Mouse (Mus musculus) brain, embryonic 14.5 days (tissue): ENCODE data around the gene Dnaic1. TPM values are rescaled to one million over a fixed set of nuclear protein-coding genes. Genes with fewer than 3 reads are reported as not detected.

Source experiments
- DNase-seq: peaks from one replicate; pipeline ENCODE4 v3.0.0-alpha.2; 2011; ENCODE audit warnings: low read depth
- CTCF ChIP-seq: fragments of 200-500 bp; IDR thresholded peaks from 2 replicates; pipeline ENCODE4 v1.5.1; 2012; ENCODE audit warnings: inconsistent platforms, mild to moderate bottlenecking, moderate library complexity, borderline replicate concordance; ENCODE audit not compliant: insufficient read depth, insufficient read length; ENCODE audit errors: extremely low read depth
- POLR2A ChIP-seq: fragments of 200-500 bp; IDR thresholded peaks from 2 replicates; pipeline ENCODE4 v1.6.1; 2012; ENCODE audit warnings: mild to moderate bottlenecking, inconsistent platforms, borderline replicate concordance; ENCODE audit not compliant: poor library complexity, insufficient read depth, insufficient read length, severe bottlenecking; ENCODE audit errors: extremely low read depth
- polyA plus RNA-seq: library from polyadenylated mRNA; depleted of rRNA; stranded (reverse); fragments of >200 nt; gene quantifications from 2 replicates; pipeline ENCODE4 v1.2.3, GENCODE M21; 2012

Gene Dnaic1
- polyA plus RNA-seq, 1 experiment = 2.8 TPM

DNA sequence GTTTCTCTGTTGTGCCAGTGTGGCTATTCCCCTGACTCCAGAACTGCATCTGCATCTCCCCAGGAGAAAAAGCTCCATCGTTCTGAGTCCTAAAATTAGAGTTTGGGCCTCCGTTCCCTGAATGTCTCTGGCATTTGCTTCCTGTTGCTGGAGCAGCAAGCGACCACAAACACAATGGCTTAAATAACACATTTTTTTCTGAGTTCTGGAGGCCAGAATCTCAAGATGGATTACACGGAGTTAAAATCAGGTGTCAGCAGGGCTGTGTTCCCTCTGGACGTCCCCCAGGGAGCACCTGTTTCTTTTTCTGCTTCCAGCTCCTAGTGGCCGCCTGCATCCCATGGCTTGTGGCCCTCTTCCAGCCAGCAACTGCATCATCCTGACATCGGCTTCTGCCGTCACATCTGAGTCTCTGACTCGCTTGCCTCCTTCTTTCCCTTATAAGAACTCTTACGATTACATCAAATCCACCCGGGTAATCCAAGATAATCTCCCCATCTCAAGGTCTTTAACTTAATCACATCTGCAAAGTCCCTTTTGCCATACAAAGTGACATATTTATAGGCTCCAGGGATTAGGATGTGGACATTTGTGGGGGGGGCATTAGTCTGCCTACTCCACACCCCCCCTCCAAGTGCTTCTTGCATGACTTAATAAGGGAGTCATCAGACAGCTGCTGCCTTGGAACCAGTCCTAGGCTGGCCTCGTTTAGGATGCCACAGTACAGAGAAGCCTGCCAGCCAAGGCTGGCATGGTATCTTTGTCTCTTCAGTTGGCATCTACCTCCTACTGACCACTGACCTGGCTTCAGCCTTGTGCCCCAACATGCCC is 49.6 kb downstream of the Dnaic1 start:
- TF ChIP-seq POLR2A = no peak
- peak; percentile 76 for DNase-seq

DNA sequence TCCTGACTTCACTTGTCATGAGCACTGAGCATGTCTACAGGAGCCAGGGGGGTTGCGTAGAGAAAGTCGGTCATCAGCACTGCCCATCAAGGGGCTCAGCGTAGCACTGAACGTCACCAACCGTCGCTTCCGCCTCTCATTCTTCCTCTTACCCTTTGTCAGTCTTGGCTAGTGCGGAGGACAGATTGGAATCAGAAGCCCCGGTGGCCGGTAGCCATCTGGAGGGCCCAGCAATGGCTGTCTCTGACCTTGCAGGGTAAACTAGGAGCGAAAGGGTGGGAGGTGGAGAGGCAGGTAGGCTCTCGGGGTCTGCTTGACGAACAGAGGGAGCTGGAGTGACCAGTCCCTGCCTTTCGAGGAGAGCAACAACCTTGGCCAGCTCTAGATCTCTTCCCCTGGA is 52.5 kb downstream of the Dnaic1 start:
- DNase-seq = no peak
- no peak for TF ChIP-seq POLR2A
- no peak for TF ChIP-seq CTCF

DNA sequence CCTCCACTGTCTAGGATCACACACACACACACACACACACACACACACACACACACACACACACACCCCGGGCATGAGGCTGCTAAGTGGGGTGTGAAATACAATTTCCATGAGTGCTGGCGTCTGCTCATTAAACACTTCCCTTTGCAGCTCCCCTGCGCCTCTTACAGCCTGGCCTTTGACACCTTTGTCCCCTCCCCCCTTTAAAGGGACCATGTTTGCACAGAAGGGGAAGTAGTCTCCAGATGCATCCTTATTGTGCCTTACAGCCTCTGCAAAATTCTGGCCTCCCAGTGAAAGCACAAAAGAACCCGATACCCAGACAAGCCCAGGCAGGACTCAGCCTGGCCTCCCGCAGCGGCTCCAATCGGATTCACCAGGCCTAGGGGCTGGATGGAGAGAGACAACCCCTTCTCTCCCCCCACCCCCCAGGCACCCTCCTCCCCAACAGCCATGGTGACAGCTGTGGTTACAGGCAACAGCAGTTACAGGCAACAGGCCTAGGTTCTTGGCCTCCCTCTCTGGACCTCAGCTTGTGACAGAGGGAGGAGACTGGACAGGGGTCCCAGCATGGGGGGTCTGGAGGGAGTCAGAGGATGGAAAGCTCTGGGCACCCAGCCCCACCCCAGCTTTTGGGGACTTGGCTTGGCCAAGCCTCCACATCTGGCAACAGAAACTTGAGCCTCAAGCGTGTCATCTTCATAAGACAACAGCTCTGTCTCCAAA is 58.8 kb downstream of the Dnaic1 start:
- TF ChIP-seq CTCF (no peak), POLR2A (no peak)
- DNase-seq = peak; percentile 87

DNA sequence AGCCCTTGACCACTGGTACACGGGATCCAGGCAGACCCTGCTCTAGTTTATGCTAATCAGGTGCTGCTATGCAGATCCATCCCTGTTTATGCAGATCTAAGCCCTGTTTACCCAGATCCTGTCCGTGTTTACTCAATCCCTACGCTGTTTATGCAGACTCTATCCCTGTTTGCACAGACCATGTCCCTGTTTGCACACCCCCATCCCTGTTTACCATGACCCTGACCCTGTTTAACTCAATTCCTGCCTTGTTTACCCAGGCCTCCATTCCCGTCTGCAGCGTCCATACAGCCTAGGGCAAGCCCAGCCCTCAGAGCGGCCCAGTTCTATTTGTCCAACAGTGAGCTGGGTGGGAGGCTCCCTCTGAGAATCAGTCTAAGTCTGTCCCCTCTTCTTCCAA is 60.6 kb downstream of the Dnaic1 start:
- no peak for TF ChIP-seq CTCF
- TF ChIP-seq POLR2A = no peak
- no peak for DNase-seq

DNA sequence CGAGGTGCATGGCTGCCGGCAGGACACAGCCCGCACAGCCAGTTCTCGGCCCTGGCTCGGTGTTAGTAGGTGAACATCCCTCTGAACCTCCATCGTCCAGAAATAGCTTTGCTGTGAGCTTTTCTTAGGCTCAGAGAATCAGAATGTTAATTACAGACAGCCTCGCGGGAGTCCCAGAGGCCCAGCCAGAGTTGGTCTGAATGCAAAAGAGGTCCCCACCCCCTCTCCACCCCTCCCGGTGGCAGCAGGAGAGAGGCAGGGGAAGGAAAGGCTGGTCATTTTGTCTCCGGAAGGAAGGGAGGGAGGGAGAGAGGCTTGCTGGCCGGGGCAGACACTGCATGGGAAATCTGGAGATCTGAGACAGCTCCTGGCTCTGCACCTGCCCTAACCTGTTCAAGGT is 61.8 kb downstream of the Dnaic1 start:
- no peak for TF ChIP-seq POLR2A
- no peak for TF ChIP-seq CTCF
- DNase-seq = peak; percentile 87

DNA sequence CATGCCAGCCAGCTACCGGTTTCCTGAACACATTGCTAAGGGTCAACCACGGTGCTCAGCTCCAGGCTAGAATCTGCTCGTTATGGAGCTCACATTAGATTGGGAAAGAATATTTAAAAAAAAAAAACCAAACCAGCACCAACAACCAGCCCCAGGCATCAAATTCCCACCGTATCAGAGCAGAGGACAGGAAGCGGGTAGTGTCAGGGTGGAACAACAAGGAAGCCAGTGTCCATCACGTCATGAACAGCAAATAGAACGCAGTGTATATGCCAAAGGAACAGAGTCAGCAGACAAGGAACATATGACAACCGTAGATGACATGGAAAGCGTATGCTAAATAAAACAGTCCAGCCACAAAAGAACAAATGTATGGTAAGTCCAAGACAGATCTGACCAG is 63.4 kb downstream of the Dnaic1 start:
- TF ChIP-seq POLR2A = no peak
- TF ChIP-seq CTCF = no peak
- no peak for DNase-seq

DNA sequence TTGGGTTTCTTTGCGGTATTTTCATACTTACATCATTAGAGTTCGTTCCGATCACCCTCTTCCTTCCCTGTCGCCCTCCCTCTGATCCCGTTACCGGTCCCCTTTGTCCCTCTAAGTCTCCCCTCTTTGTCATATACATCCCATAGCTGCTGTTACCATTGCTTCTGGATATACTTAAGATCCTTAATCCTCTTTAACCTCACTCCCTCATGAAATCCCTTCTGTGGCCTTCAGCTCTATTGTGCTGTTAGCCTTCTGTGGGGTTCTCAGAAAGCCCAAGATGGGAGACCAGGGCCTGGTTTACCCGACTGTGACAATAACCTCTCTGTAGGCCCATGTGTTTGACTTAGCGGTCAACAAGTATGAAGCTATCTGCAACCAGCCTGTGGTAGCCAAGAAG is 65.1 kb downstream of the Dnaic1 start:
- DNase-seq = no peak
- TF ChIP-seq POLR2A = no peak

DNA sequence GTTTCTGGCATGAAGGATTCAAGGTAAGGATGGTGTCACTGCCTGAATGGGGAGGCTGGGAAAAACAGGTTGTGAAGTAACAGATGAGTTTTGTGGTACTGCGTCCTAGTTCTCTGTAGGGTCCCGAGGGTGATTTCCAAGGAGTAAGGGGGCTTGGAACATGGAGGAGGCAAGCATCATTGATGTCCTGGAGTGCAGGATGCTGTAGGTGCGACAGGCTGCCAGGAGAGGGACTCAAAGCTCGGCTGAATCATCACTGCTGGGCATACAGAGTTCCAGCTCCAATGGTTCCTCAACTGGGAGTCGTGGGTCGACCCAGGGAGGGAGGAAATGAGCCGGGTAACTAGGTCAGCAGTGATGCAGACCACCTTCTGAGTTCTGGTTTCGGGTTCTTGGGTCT is 65.6 kb downstream of the Dnaic1 start:
- no peak for DNase-seq
- TF ChIP-seq CTCF = no peak
- TF ChIP-seq POLR2A = no peak

DNA sequence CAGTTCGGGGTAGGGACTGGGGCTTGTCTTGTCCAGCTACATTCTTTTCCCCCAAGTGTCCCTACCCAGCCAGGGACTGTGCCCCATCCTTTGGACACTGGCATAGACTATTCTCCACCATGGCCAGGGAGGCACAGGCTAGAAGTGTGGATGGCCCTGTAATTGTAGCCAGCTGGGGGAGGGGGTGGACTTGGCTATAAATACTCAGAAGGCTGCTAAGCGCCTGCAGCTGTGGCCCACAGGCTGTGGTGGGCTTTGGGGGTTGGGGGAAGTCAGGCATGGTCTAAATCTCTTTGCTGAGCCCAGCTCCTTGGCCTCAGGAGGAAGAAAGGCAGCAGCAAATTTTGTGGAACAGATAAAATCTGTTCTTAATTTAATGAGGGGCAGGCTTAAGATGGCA is 66.3 kb downstream of the Dnaic1 start:
- no peak for TF ChIP-seq POLR2A
- no peak for TF ChIP-seq CTCF
- DNase-seq = no peak

DNA sequence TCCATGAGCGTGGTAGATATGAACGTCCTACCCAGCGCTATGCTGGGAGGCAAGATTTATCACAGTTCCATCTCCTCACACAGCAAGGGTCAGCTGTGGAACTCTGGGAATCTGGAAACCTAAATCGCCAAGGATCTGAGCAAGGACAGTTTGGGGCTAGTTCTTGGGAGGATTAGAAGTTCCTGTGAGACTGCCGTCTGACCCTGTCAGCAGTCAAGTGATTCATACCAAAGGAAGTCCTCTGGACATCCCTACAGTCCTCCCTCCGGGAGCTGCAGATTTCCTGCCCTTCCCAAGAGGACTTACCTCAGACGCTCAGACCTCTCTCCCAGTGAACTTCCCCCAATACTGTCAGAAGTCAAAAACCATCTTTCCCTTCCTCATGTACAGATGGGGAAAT is 66.8 kb downstream of the Dnaic1 start:
- no peak for DNase-seq
- TF ChIP-seq CTCF (no peak), POLR2A (no peak)

DNA sequence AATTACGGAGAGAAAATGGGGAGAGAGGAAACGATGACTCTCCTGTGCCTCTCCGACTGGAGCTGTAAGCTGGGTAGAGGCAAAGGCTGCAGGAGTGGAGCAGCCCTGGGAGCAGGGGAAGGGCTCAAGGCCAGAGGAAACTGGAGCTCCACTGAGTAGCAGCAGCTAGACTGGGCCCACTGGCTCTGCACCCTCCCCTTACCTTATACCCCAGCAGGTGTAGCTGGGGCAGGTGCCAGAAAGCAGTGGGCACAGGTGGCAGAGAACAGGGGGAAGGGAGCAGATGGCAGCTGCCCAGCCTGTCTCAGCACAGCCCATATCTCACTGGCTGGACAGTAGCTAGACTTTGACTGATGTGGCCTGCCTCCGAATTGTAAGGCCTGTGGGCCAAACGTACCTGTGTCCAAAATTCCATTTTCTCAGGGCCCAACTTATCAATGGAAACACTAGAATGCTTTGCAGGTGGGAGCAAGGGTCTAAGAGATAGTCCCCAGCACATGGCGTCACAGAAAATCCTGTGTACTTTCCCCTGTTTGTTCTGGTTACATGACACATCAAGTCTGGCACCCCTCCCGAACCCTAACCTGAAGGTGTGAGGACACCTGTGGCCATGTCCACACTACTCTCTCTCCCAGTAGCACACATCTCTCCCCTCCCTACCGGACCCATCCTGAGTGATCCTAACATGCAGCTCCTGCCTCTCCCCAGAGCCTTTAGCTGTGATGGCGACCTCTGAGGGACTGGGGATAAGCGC is 67.5 kb downstream of the Dnaic1 start:
- DNase-seq = no peak

DNA sequence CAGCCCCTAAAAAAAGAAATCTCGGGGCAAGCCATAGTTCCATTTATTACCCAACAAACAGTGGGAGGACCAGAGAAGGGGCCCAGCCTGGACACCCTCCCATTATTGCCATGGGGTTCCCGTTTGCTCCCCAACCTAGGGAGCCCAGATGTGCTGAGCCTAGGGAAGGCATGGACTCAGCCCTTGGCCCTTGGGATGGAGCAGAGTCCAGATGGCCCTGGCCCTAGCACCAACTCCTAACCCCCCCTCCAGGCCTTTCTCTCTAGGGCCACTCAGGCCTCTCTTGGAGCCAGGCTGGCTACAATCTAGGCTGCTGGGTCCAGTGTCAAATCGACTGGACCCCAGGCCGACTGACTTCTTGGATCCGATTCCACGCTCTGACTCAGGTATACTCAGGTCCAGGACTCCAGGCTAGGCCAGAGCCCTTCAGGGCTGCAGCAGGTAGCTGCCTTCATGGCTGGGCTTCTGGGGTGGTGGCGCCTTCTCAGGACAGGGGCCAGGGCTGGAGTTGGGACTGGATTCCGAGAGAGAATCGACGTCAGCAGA is 68.7 kb downstream of the Dnaic1 start:
- DNase-seq = no peak
- TF ChIP-seq POLR2A (no peak), CTCF (no peak)

More for the DNA sequence above, 67.5 kb downstream of the Dnaic1 start:
- TF ChIP-seq CTCF (no peak), POLR2A (no peak)

DNA sequence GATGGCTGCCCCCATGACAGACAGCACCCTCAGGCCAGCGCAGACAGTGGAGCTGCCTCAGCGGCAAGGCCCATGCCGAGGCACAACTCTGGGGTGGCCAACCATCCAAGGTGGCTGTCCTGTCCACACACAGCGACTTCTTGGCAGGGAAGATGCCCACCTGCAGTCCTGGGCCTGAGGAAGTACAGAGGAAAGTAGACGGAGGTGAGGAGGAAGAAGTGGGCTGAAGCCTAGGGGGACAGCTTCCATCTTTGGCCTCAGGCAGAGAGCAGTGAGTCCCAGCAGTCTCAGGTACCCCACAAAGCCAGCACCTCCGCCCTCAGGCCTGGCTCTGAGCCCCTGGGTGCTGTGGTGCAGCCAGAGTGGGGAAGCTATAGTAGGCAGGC is 69.2 kb downstream of the Dnaic1 start:
- DNase-seq = no peak
- TF ChIP-seq POLR2A (no peak), CTCF (no peak)
